Mouse (Mus musculus) stomach, postnatal 0 days (tissue): ENCODE data around the gene Ttc7.

Experiments used
- CTCF ChIP-seq: IDR thresholded peaks from 2 replicates; pipeline ENCODE4 v1.5.1; 2016; ENCODE audit warnings: antibody characterized with exemption, low read depth, mild to moderate bottlenecking, moderate library complexity
- EP300 ChIP-seq: optimal IDR thresholded peaks from 2 replicates; pipeline ENCODE3; 2016; ENCODE audit warnings: antibody characterized with exemption

GRCm38 (mm10) chr17:87406646-87407045 is 124.0 kb downstream of the Ttc7 start:
- TF ChIP-seq CTCF (no peak), EP300 (no peak)
